Mouse (Mus musculus): ENCODE data around the gene Arhgap23. TPM values are rescaled to one million over a fixed set of nuclear protein-coding genes. Genes with fewer than 3 reads are reported as not detected.
A peak's percentile ranks its signal among the peaks of the same experiment; 100 is the strongest.

Gene Arhgap23
- polyA plus RNA-seq (2021), result 16.0 TPM

- in situ Hi-C loops (cut with MboI; ENCODE audit: low pct_unique_long_range_greater_than_20kb), result loop anchor here (5.0 kb wide), 1 partner anchor 207 kb away; no protein-coding TSS in a partner anchor
- POLR2A ChIA-PET, result no interaction called here
- CTCF ChIA-PET, result no interaction called here
Observed at GRCm38 (mm10) chr11:97415330-97415711, at the start of gene Arhgap23. Gene Arhgap23 (plus strand): TSS chr11:97415533.

GRCm38 (mm10) chr11:97365556-97365955 lies 49.8 kb upstream of the Arhgap23 start:
- in situ Hi-C loops (cut with MboI; ENCODE audit: low pct_unique_long_range_greater_than_20kb), result no loop called here
- no peaks in the 10 kb centered on the region for H3K27me3 ChIP-seq
- CTCF ChIA-PET, result interaction anchor here (1.8 to 2.1 kb wide), 3 partner anchors 12 to 35 kb away, joined by 4 to 5 read pairs (median 5); no protein-coding TSS in a partner anchor
- TF ChIP-seq CTCF (IDR thresholded peaks at IDR 0.05), result no peak
- ATAC-seq, result no peak
- POLR2A ChIA-PET, result no interaction called here
- DNase-seq (ENCODE audit: low read depth, low spot score), result no peak

More at GRCm38 (mm10) chr11:97415330-97415711, at the start of gene Arhgap23:
- TF ChIP-seq CTCF (IDR thresholded peaks at IDR 0.05), result no peak
- no peaks in the 10 kb centered on the region for H3K27me3 ChIP-seq
- DNase-seq (ENCODE audit: low read depth, low spot score) (no peak), ATAC-seq (peak; percentile 75)

GRCm38 (mm10) chr11:97368501-97368900 lies 46.8 kb upstream of the Arhgap23 start:
- no peaks in the 10 kb centered on the region for H3K27me3 ChIP-seq
- DNase-seq (ENCODE audit: low read depth, low spot score) (no peak), ATAC-seq (no peak)
- TF ChIP-seq CTCF (IDR thresholded peaks at IDR 0.05), result no peak
- POLR2A ChIA-PET, result no interaction called here
- in situ Hi-C loops (cut with MboI; ENCODE audit: low pct_unique_long_range_greater_than_20kb), result no loop called here
- CTCF ChIA-PET, result no interaction called here

GRCm38 (mm10) chr11:97370329-97371091 lies 44.8 kb upstream of the Arhgap23 start:
- DNase-seq (ENCODE audit: low read depth, low spot score) (no peak), ATAC-seq (no peak)
- no peak for TF ChIP-seq CTCF (IDR thresholded peaks at IDR 0.05)
- no peaks in the 10 kb centered on the region for H3K27me3 ChIP-seq
- CTCF ChIA-PET, result interaction anchor here (1.1 to 1.6 kb wide), 4 partner anchors 7 to 42 kb away, joined by 3 to 5 read pairs (median 4); partner anchors contain the start of gene Socs7
- POLR2A ChIA-PET, result interaction anchor here (0.7 to 0.8 kb wide), 3 partner anchors 12 to 32 kb away, joined by 3 read pairs; no protein-coding TSS in a partner anchor
- in situ Hi-C loops (cut with MboI; ENCODE audit: low pct_unique_long_range_greater_than_20kb), result no loop called here

- CTCF ChIA-PET, result interaction anchor here (1.6 kb wide), 1 partner anchor 9 kb away, joined by 4 read pairs; the partner anchor contains the start of gene Socs7
- TF ChIP-seq CTCF (IDR thresholded peaks at IDR 0.05), result no peak
- ATAC-seq (no peak), DNase-seq (ENCODE audit: low read depth, low spot score) (no peak)
- H3K27me3 ChIP-seq, result no peaks in the 10 kb centered on the region
- in situ Hi-C loops (cut with MboI; ENCODE audit: low pct_unique_long_range_greater_than_20kb), result no loop called here
- POLR2A ChIA-PET, result interaction anchor here (1.4 kb wide), 1 partner anchor 11 kb away, joined by 4 read pairs; no protein-coding TSS in a partner anchor
Observed at GRCm38 (mm10) chr11:97372159-97372864, 43.0 kb upstream of the Arhgap23 start.

- no peak for ATAC-seq
Observed at GRCm38 (mm10) chr11:97373402-97373801, 41.9 kb upstream of the Arhgap23 start.

GRCm38 (mm10) chr11:97380036-97380435 lies 35.3 kb upstream of the Arhgap23 start:
- ATAC-seq, result no peak
- TF ChIP-seq CTCF (IDR thresholded peaks at IDR 0.05), result no peak
- no peak for DNase-seq (ENCODE audit: low read depth, low spot score)
- CTCF ChIA-PET, result interaction anchor here (1.2 kb wide), 1 partner anchor 10 kb away, joined by 3 read pairs; no protein-coding TSS in a partner anchor
- H3K27me3 ChIP-seq, result no peaks in the 10 kb centered on the region
- POLR2A ChIA-PET, result no interaction called here
- in situ Hi-C loops (cut with MboI; ENCODE audit: low pct_unique_long_range_greater_than_20kb), result no loop called here

More at GRCm38 (mm10) chr11:97373402-97373801, 41.9 kb upstream of the Arhgap23 start:
- H3K27me3 ChIP-seq, result no peaks in the 10 kb centered on the region
- in situ Hi-C loops (cut with MboI; ENCODE audit: low pct_unique_long_range_greater_than_20kb), result no loop called here
- no peak for TF ChIP-seq CTCF (IDR thresholded peaks at IDR 0.05)
- ChIA-PET POLR2A (interaction anchor here (1.1 kb wide), 1 partner anchor 9 kb away, joined by 3 read pairs; no protein-coding TSS in a partner anchor), CTCF (interaction anchor here (1.0 to 1.6 kb wide), 4 partner anchors 9 to 15 kb away, joined by 3 to 4 read pairs (median 3); no protein-coding TSS in a partner anchor)
- no peak for DNase-seq (ENCODE audit: low read depth, low spot score)

- TF ChIP-seq CTCF (IDR thresholded peaks at IDR 0.05), result no peak
- CTCF ChIA-PET, result interaction anchor here (1.0 to 2.1 kb wide), 4 partner anchors 9 to 86 kb away, joined by 3 to 8 read pairs (median 3); no protein-coding TSS in a partner anchor
- H3K27me3 ChIP-seq, result no peaks in the 10 kb centered on the region
- ATAC-seq (no peak), DNase-seq (ENCODE audit: low read depth, low spot score) (no peak)
- POLR2A ChIA-PET, result interaction anchor here (0.5 to 1.3 kb wide), 3 partner anchors 9 to 1632 kb away, joined by 3 to 4 read pairs (median 3); no protein-coding TSS in a partner anchor
- in situ Hi-C loops (cut with MboI; ENCODE audit: low pct_unique_long_range_greater_than_20kb), result no loop called here
Observed at GRCm38 (mm10) chr11:97383017-97383416, 32.3 kb upstream of the Arhgap23 start.

GRCm38 (mm10) chr11:97383764-97384163 lies 31.6 kb upstream of the Arhgap23 start:
- TF ChIP-seq CTCF (IDR thresholded peaks at IDR 0.05), result no peak
- ATAC-seq, result no peak
- CTCF ChIA-PET, result interaction anchor here (1.2 to 2.1 kb wide), 6 partner anchors 10 to 85 kb away, joined by 3 to 8 read pairs (median 3); no protein-coding TSS in a partner anchor
- in situ Hi-C loops (cut with MboI; ENCODE audit: low pct_unique_long_range_greater_than_20kb), result no loop called here
- no peaks in the 10 kb centered on the region for H3K27me3 ChIP-seq
- POLR2A ChIA-PET, result interaction anchor here (1.3 kb wide), 1 partner anchor 12 kb away, joined by 4 read pairs; no protein-coding TSS in a partner anchor
- no peak for DNase-seq (ENCODE audit: low read depth, low spot score)

GRCm38 (mm10) chr11:97387811-97388210 lies 27.5 kb upstream of the Arhgap23 start:
- H3K27me3 ChIP-seq, result no peaks in the 10 kb centered on the region
- ChIA-PET CTCF (interaction anchor here (2.4 kb wide), 1 partner anchor 29 kb away, joined by 12 read pairs; no protein-coding TSS in a partner anchor), POLR2A (interaction anchor here (1.3 kb wide), 1 partner anchor 17 kb away, joined by 3 read pairs; no protein-coding TSS in a partner anchor)
- in situ Hi-C loops (cut with MboI; ENCODE audit: low pct_unique_long_range_greater_than_20kb), result no loop called here
- ATAC-seq (no peak), DNase-seq (ENCODE audit: low read depth, low spot score) (no peak)
- no peak for TF ChIP-seq CTCF (IDR thresholded peaks at IDR 0.05)

All from Patski (cell line).